Mouse (Mus musculus): Measurements from ENCODE around the gene Sdad1. TPM values are rescaled to one million over a fixed set of nuclear protein-coding genes. Genes with fewer than 3 reads are reported as not detected.

Sdad1 gene
- total and polyA plus RNA-seq, 3 experiments, result 43.6 to 72.9 (median 63.7) TPM

GRCm38 (mm10) chr5:92277437-92278394 is 32.6 kb downstream of the Sdad1 start, which contains the start of gene Naaa (continued):
- no peak for TF ChIP-seq USF2 (conservative IDR thresholded peaks at IDR 0.05; ENCODE audit: low read depth, low read length)

GRCm38 (mm10) chr5:92270496-92270895 is 39.8 kb downstream of the Sdad1 start:
- TF ChIP-seq RAD21 (IDR thresholded peaks at IDR 0.05; ENCODE audit: low read depth, low read length) (no peak), POLR2AphosphoS2 (IDR thresholded peaks at IDR 0.05; ENCODE audit: low read depth, low read length) (no peak), E2F4 (IDR thresholded peaks at IDR 0.05; ENCODE audit: insufficient replicate concordance, low read depth, low read length) (no peak), ZMIZ1 (IDR thresholded peaks at IDR 0.05; ENCODE audit: low read depth, low read length) (no peak), CHD2 (IDR thresholded peaks at IDR 0.05; ENCODE audit: low read length) (no peak), UBTF (IDR thresholded peaks at IDR 0.05; ENCODE audit: low read depth, low read length) (no peak)
- in situ Hi-C loops (cut with MboI; ENCODE audit: low pct_ligation_motif_present, low pct_unique_long_range_greater_than_20kb, low sequenced_read_pairs) (no loop called here), dilution Hi-C loops (cut with MboI; ENCODE audit: extremely low pct_ligation_motif_present, extremely low pct_unique_long_range_greater_than_20kb, low sequenced_read_pairs) (no loop called here)

GRCm38 (mm10) chr5:92263761-92264359 is 46.4 kb downstream of the Sdad1 start:
- no peak overlapping the region for H3K4me2 ChIP-seq (ENCODE audit: insufficient read depth, low read depth, poor library complexity, severe bottlenecking)
- no peak overlapping the region for H3K27ac ChIP-seq (ENCODE audit: insufficient read depth, low read depth)
- H3K27me3 ChIP-seq (replicated peaks), result no peaks in the 10 kb centered on the region
- in situ Hi-C loops (cut with MboI; ENCODE audit: low pct_ligation_motif_present, low pct_unique_long_range_greater_than_20kb, low sequenced_read_pairs), result no loop called here
- dilution Hi-C loops (cut with MboI; ENCODE audit: extremely low pct_ligation_motif_present, extremely low pct_unique_long_range_greater_than_20kb, low sequenced_read_pairs), result no loop called here
- DNase-seq (ENCODE audit: extremely low read depth), result no peak
- peaks cover 18 to 61% of the 10 kb centered on the region in 2 experiments for H3K36me3 ChIP-seq (replicated peaks in 1 of 2; ENCODE audit: control insufficient read depth in 1 of 2, insufficient read depth in 1 of 2, low read length in 1 of 2)
- no peak for TF ChIP-seq RAD21 (IDR thresholded peaks at IDR 0.05; ENCODE audit: low read depth, low read length)
- TF ChIP-seq EP300 (IDR thresholded peaks at IDR 0.05; ENCODE audit: low read length), result no peak
- no peak for TF ChIP-seq ELF1 (IDR thresholded peaks at IDR 0.05; ENCODE audit: low read depth, low read length)
- TF ChIP-seq SIN3A (IDR thresholded peaks at IDR 0.05; ENCODE audit: low read length), result no peak
- TF ChIP-seq UBTF (IDR thresholded peaks at IDR 0.05; ENCODE audit: low read depth, low read length), result no peak
- no peak for TF ChIP-seq MEF2A (IDR thresholded peaks at IDR 0.05; ENCODE audit: borderline replicate concordance, low read depth, low read length)
- TF ChIP-seq CTCF (conservative IDR thresholded peaks at IDR 0.05 in 1 of 2, IDR thresholded peaks at IDR 0.05 in 1 of 2; ENCODE audit: low read depth in 2 of 2, low read length in 2 of 2), result no peak
- TF ChIP-seq CHD1 (IDR thresholded peaks at IDR 0.05; ENCODE audit: low read depth, low read length), result no peak
- TF ChIP-seq MAZ (IDR thresholded peaks at IDR 0.05; ENCODE audit: low read depth, low read length), result no peak
- no peak for TF ChIP-seq MXI1 (IDR thresholded peaks at IDR 0.05; ENCODE audit: low read depth, low read length)
- no peak for TF ChIP-seq PAX5 (IDR thresholded peaks at IDR 0.05; ENCODE audit: low read length)
- TF ChIP-seq CHD2 (IDR thresholded peaks at IDR 0.05; ENCODE audit: low read length), result no peak
- H3K4me3 ChIP-seq (replicated peaks in 1 of 3; ENCODE audit: low read depth in 2 of 3, low read length in 2 of 3, poor library complexity in 1 of 3), result no peak overlapping the region
- no peaks in the 10 kb centered on the region for H3K9me3 ChIP-seq (replicated peaks; ENCODE audit: low read length)
- no peaks in the 10 kb centered on the region for H3K79me2 ChIP-seq (replicated peaks; ENCODE audit: control insufficient read depth, extremely low read depth, insufficient read depth, poor library complexity, severe bottlenecking)
- H3K4me1 ChIP-seq (ENCODE audit: control insufficient read depth in 1 of 2, insufficient read depth in 2 of 2), result peaks cover 5 to 6% of the 10 kb centered on the region in 2 experiments; a peak in 3 of 4 replicates
- H3K9ac ChIP-seq (ENCODE audit: insufficient read depth, low read depth), result no peak overlapping the region

More at GRCm38 (mm10) chr5:92270496-92270895, 39.8 kb downstream of the Sdad1 start:
- no peaks in the 10 kb centered on the region for H3K27me3 ChIP-seq (replicated peaks)
- H3K4me1 ChIP-seq (ENCODE audit: control insufficient read depth in 1 of 2, insufficient read depth in 2 of 2), result peaks cover 0 to 6% of the 10 kb centered on the region in 2 experiments; a peak in 2 of 4 replicates
- no peak overlapping the region for H3K4me3 ChIP-seq (replicated peaks in 1 of 3; ENCODE audit: low read depth in 2 of 3, low read length in 2 of 3, poor library complexity in 1 of 3)
- no peak overlapping the region for H3K4me2 ChIP-seq (ENCODE audit: insufficient read depth, low read depth, poor library complexity, severe bottlenecking)
- no peak for DNase-seq (ENCODE audit: extremely low read depth)
- peaks cover 8 to 42% of the 10 kb centered on the region in 2 experiments for H3K36me3 ChIP-seq (replicated peaks in 1 of 2; ENCODE audit: control insufficient read depth in 1 of 2, insufficient read depth in 1 of 2, low read length in 1 of 2)
- no peak overlapping the region for H3K9ac ChIP-seq (ENCODE audit: insufficient read depth, low read depth)
- no peaks in the 10 kb centered on the region for H3K9me3 ChIP-seq (replicated peaks; ENCODE audit: low read length)
- no peak overlapping the region for H3K27ac ChIP-seq (ENCODE audit: insufficient read depth, low read depth)
- H3K79me2 ChIP-seq (replicated peaks; ENCODE audit: control insufficient read depth, extremely low read depth, insufficient read depth, poor library complexity, severe bottlenecking), result no peaks in the 10 kb centered on the region

Data from CH12.LX (cell line).